Mouse (Mus musculus) spleen, postnatal 14 days (tissue): ENCODE results near the gene Kirrel3.

ENCODE experiments used
- DNase-seq, 2 experiments: peaks; one replicate each; pipeline ENCODE4 v3.0.0; 2021 to 2022; ENCODE audit warnings: low spot score in 2 of 2

The Kirrel3 gene

DNA sequence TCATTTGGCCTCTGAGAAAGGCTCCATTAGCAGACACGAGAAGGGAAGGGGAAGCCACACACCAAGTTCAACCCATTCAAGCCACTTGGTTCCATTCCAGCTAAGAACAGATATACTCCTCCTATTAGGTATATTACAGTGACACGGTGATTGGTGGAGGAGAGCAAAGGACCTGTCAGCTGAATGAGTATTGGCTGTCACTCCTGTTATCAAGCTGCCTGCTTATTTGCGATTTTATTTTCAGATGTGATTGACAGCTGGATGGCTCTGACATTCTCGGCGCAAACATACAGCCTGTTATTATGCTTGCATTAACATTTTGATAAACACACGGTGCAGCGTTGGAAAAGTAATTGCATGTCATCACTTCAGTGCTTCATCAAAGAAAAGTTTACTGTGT lies 118.1 kb downstream of the Kirrel3 start:
- no peak for DNase-seq

DNA sequence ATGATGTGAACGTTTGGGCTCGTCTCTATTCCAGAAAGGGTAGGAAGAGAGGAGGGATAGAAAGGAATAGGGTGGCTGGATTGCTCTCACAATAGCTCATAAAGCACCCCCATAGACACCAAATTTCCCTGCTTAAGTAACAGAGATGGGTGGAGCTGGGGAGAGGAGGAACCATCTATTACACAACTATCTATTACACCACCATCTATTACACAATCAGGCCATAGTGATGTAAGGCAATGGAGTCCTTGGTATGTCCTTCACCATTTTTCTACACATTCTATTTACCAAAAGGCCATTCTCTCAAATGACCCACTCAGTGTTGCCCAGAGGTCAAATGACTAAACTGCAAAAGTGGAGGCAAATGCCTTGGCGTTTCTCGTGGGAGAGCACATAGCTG lies 119.2 kb downstream of the Kirrel3 start:
- no peak for DNase-seq

DNA sequence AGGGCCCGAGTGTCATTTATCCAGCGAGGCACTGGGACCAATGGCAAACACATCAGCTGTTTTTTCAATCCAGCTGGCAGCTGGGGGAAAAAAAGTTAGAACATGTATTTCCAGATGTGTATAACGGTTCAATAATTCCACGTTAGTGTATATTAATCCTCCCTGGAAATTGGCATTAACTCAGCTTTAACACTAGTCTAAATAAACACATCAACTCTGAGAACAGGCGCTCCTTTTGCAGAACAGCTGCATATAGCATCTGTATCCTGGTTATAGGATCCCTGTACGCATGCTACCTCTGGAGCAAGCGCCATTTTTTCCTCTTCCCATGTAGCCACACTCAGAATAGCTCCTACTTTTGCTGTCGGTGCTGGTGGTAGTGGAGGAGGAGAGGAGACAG lies 119.8 kb downstream of the Kirrel3 start:
- no peak for DNase-seq

DNA sequence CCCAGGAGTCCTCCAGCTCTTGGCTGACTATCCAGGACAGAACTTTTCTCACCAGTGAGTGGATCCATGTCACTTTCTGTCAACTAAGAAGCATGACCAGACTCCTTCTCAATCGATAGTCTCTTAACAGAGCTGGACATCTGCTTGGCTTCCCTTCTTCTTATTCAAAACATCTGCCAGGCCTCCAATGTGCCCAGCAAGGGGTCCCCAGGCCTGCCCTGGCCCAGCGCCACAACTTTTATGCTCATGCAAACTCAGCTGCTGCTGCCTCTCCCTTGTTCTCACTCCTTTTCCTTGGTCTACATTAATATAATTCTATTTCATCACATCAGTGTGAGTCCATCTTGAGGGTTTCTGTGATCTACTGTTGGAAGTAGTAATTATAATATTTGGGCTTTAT lies 122.3 kb downstream of the Kirrel3 start:
- DNase-seq = no peak

DNA sequence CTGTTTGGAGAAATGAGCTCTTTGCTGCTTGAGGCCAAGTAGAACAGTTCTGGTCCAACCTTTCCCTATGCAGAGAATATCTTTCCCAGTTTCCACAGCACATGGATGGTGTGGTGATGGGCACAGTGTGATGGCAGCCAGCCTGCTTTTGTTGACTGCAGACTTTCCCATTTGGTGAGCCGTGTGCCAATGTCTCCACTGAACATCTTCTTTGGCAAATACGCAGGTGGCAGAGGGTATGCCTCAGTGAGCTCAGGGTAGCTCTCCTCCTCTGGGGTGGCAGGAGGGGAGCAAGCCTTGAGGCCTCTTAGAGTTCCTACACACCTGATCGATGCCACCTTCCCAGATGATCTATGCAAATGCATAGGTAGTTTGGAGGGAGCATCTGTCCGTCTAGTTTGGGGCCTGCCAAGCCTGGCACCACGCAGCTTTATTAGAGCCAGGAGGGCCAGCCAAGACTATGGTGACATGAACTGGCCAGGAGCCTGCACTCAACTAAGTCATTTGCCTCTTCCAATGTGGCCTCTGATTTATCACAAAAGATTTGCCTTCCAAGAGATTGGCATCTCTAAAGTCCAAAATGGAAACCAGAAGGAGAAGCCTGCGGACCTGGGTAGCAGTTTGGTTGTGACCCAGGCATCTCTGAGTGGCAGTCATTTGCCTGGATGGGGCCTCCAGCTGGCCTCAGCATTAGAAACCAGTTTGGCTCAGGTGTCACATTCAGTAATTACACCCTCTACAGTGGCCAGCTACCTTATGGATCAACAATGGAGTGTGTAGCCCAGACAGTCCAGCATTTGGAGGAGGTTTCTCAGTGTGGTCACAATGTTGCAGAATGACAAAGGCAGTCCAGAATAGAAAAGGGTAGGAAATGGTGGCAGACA lies 127.4 kb downstream of the Kirrel3 start:
- DNase-seq = no peak

DNA sequence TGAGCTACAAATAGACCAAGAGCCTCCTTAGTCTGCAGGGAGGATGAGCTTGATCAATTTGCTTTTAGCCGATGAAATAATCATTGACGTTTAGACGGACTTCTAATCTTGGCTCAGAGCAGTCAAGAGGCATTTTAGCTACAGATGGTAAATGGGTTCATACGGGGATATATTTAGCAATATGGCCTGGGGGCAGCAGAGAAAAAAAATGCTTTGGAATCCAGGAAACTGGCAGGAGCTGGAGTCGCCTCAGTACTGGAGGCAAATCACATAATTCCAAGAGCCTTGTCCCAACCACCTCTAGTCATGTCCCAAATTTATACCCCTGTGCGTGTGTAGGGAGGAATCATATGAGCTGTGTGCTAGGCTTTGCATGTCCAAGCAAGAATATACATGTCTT lies 132.4 kb downstream of the Kirrel3 start:
- no peak for DNase-seq

DNA sequence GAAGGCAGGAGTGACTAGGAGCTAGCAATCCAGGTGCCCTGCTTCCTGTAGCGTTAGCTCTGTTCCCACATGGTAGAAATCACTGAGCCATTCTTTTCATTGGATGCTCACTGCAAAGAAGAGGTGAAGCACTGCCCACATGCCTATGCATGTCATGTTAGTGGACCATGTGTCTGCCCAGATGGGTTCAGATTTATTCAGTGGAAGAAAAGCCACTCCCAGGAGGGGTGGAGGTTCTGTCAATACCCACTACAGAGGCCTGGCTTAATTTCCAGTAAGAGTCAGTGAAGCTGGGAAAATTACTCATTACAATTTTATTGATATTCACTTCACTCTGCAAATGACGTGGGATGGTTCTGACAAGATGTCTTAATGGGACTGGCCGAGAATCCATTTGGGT lies 134.2 kb downstream of the Kirrel3 start:
- no peak for DNase-seq

DNA sequence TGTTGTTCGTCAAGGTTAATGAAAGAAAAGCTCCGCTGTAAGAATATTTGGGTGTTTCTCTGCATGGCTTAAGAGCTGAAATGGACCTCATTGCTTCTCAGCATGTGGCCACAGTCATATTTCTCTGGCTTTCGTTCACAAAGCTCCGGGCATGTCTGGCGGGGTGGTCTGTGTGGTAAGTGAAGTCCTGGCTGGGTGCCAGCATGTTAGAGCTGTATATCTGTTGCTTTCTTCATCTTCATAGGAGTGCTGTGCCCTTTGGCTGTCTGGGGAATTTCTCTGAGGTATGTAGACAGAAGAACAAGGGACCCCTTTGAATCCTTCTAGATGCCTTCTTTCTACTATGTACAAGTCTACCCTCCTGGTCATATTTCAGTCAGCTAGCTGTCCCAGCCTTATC lies 137.8 kb downstream of the Kirrel3 start:
- DNase-seq = no peak

DNA sequence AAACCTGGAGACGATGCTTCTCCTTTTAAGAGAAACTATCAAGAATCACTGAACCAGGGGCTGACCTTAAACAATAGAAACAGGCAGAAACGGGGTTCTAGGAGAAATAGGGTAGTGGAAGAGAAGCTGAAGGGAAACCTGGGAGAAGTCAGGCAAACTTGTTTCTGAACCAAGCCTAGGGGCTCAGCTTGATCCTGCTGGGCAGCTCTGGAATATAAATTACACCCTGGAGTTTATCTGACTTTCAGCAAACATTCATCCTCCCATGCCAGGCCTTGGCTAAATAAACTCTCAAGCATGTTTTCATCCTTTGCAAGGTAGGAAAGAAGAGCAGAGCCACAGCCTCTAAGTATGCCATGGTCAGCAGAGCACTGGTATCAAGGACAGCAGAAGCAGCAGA lies 138.3 kb downstream of the Kirrel3 start:
- no peak for DNase-seq

DNA sequence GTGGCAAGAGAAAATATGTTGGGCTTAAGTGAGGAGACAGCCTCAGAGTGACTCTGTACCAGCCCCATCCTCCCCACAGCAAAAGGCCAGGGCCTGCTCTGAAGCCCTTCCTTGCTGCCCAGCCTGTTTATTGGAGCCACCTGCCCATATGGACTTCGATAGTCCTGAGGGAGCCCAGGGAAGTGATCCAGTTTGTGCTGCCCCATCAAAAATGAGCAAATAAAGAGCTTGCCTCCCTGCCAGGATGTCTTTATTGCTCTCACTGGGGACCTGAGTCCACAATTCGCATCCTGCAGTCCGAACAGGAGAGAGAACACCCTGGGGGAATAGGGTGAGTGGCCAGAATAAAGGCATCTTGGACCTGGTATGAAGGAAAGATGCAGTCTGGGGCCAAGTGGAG lies 143.1 kb downstream of the Kirrel3 start:
- no peak for DNase-seq

DNA sequence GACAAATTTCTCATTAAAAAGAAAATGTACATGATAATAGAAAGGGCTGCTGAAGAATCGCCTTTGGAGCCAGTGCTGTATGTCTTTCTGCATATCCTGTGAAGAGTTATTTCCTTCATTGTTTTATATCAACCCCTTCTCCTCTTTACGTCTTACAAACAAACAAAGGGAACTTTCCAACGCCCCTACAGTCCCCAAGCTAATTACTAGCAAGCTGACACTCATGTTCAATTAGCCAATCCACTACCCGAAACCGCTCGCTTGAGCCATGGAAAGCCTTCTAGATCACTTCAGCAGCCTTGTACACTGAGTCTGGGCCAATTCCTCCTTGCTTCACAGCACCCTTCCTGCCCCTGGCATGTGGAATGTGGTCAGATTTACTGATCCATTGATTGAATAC lies 150.0 kb downstream of the Kirrel3 start:
- no peak for DNase-seq

DNA sequence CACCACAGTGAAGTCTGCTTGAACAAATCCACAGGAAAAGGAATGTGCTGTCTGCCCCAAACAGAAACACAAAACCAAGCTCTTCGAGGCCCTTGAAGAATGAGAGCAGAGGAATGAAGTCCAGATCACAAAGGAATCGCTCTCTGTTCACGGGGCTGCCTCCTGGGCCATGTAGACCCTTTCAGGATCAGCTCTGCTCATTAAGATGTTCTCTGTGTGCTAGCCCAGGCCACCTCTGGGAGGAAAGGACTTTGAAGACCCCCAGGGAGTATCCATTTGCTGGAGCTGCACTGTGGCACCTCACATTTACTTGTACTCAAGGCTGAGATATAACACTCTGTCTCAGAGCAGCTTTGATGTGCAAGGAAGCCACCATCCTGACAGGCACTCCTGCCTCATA lies 158.2 kb downstream of the Kirrel3 start:
- DNase-seq = no peak

DNA sequence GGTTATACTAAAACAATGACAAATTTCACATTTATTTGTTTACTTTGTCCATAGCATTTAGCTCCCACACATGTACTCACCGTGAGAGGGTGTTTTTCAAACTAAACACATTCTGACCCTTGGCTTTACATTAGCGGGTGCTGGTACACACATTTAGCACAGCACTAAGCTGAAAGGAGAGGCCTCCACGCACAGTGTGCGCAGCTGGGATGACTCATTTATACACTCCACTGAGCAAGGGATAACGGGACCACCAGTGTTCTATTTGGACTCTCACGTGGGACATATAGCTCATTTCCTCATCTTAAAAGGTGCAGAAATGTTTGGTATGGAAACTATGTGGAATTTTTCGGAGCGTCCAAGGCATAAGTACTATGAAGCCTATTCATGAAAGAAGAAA lies 158.7 kb downstream of the Kirrel3 start:
- DNase-seq = no peak

DNA sequence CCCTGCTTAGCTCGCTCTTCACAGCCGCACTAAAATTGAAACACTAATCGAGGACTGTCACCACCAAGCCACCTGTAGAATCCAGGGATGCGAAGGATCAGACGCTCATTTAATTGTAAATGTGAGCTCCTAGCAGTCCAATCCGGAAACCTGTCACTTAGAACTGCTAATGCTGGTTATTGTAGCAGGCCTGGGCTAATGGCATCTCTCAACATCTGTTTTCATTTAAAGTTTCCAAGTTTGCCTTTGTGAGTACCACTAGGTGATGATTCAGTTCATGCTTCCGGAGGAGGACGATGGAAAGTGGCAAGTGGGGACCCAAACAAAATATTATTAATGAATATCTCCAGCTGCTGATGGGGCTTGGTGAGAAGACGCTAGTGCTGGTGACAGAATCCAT lies 161.1 kb downstream of the Kirrel3 start:
- DNase-seq = no peak

DNA sequence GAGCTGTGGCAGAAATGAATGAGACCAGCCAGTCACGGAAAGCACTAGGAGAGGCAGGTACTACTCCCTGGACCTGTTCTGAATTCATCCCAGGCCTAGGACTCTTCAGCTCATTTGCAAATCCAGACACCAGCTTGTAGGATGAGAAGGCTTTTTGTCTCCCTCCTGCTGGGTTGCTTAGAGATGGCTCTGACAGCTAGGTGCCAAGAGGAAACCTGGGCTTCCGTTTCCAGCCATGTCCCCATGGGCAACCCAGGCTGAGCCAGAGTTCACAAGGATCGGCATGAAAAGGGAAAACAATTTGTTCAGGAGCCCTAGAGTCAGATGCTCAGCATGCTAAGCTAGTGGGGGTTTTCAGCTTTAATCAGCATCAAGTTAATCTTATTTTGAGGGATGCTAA lies 166.6 kb downstream of the Kirrel3 start:
- DNase-seq = no peak

DNA sequence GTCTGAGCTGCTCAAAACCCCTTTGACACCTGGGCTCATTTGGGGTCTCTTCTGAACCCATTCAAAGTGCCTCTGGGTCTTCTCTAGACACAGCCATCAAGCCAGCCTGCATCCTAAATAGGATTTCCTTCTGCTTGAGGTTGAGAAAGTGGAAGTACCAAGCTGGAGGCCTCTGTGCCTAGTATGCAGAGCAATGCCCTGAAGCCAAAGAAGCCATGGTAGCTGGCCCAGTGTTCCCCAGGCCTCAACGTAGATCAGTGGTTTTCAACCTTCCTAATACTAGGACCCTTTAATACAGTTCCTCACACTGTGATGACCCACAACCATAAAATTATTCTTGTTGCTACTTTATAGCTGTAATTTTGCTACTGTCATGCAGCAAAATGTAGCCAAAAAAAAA lies 167.4 kb downstream of the Kirrel3 start:
- DNase-seq = no peak

DNA sequence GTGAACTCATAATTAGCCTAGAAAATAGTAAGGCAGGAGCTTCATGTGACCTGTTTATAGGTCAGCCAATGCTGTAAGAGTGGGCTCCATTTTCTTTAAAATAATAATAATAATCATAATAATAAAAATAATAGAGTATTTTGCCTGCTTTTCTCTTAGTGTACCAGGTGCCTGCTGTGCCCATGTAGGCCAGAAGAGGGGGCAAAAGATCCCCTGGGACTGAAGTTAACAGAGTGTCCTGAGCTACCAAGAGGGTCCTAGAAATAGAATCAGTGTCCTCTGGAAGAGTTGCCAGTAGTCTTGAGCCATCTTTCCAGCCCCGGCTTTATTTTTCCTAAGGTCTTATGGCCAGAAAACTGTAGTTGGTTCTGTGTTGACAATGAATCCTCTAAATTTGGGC lies 174.9 kb downstream of the Kirrel3 start:
- DNase-seq = no peak

DNA sequence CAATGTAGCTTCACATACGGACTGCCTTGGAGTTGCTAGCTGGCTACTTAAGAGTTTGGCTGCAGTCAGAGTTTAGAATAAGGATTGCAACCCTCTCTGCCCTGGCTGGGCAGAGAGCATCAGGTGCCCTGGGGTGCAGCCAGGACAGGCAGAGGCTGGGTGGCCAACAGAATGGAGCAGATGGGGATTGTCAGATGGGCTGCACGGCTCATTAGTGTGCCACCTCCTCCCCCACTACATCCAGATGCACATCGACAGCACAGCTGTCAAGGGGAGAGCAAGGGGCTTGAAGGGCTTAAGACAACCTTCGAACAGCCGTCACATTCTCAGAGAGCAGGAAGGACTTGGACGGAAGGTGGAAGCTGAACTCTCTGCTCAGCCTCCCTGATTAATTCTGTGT lies 177.7 kb downstream of the Kirrel3 start:
- DNase-seq = no peak

DNA sequence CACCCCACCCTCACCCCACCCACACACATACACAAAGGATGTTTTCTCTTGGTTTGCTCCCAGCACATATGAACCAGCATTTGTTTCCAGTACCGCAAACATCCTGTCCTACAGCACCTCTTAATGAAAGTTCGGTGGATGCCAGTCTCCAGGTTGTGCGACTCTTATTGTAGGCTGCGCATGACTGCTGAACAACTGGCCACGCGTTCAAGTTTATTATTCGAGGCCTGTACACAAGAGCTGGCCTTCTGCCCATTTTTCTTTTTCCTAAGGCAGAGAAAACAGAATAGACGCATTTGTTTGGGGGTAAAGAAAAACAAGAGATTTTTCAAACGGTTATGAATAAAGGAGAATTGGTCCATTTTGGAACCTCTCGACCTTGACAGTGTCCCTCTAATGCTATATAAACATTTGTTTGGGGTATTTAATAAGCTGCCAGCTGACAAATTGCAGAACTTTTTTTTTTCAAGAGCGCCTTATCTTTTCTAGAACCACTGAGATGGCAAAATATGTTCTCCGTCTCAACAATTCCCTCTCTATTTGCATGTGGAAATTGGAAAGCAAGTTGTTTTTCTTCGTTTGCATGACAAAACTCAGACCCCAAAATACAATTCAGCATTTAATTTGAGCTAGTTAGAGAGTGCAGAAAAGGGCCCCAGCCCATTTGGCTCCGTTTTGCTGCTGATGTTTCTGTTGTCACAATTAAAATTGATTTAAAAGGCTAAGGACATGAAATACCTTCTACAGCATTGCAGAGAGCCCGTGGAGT lies 179.9 kb downstream of the Kirrel3 start:
- no peak for DNase-seq

DNA sequence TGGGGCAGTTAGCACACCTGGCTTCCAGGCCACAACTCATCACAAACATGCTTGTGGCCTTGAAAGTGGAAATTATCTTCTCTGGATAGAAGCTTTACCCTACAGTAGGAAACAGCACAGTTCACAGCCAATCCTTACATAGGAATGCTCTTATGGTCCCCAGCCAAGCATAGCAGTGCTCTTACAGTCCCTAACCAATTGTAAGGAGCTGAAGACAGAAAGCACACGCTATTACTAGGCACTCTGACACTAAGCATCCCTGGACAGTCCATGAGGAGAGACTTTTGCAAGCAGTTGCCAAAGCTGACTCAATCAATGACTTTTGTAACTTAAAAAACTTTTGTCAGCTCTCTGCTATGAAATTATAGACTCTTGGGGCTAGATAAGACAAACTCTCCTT lies 181.5 kb downstream of the Kirrel3 start:
- no peak for DNase-seq

DNA sequence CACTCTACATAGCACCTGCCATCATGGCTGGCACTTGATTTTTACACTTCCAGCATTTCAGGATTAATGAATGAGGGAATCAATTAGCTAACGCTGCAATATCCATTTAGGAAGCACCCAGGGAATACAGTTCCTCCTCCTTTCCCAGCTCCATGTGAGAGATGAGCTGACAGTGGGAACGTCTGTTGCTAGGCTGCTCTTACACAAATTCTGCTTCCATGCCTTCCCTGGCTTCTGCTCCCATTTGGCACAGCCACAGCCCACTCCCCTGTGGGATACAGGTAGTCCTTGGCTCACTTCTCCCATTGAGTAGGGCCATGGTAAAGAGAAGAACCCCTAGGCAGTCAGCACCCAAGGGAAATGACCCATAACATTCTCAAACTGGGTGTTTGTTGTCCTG lies 185.2 kb downstream of the Kirrel3 start:
- DNase-seq = no peak

DNA sequence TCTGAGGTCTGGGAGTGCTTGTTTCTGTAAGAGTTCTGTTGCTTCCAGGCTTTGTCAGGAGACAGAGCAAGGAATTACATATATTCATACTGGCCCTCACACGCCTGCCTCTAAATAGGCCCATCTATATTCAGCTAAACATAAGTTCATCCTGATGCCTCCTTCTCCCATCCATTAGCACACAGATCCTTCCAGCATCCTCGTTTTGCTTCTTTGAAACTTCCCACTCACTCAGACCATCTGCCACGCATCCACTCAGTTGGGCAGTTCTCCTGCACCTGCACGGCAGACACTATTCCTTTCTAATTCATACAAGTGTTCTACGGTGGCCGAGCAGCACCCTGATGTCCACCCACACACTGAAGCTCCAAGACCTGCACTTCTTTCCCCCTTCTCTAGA lies 201.1 kb downstream of the Kirrel3 start:
- DNase-seq = no peak

DNA sequence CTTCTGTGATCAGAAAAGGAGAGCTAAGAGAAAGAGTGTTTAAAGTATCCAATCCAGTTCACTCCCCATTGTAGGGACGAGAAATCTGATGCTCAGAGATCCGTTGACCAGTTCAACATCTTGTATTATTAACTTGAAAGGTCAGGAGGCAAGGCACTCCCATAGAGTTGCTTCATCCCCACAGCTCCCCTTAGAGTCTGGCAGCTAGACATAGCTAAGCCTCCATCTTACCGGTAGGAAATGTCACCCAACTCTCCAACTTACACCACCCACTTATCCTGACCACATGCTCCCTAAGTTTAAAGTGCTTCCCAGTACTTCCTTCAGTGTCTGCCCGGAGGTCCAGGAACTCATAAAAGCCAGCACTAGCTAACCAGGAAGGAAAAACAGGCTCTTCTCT lies 202.7 kb downstream of the Kirrel3 start:
- no peak for DNase-seq
